Mouse (Mus musculus) CH12.LX (cell line): ENCODE results near the gene Anks1b. TPM values are rescaled to one million over a fixed set of nuclear protein-coding genes. Genes with fewer than 3 reads are reported as not detected.

Experiments used
- DNase-seq: peaks from one replicate; pipeline ENCODE4 v3.0.0-alpha.2; 2013; ENCODE audit errors: extremely low read depth
- H3K27ac ChIP-seq: 2 replicates; pipeline ENCODE4 v1.5.1; 2012; ENCODE audit warnings: low read depth, mild to moderate bottlenecking, control low read depth, moderate library complexity; ENCODE audit not compliant: insufficient read depth
- H3K27me3 ChIP-seq: replicated peaks from 2 replicates; pipeline ENCODE3; 2012; ENCODE audit warnings: inconsistent platforms
- H3K36me3 ChIP-seq, 2 experiments: replicated peaks in 1 of 2; 2 replicates each; pipeline versions ENCODE3 to v1.6.1; 2012; ENCODE audit warnings: inconsistent platforms in 1 of 2, low read length in 1 of 2, mild to moderate bottlenecking in 1 of 2, mixed read lengths in 1 of 2, moderate library complexity in 1 of 2; ENCODE audit not compliant: control insufficient read depth in 1 of 2, insufficient read depth in 1 of 2
- H3K4me1 ChIP-seq, 2 experiments: 2 replicates each; pipeline ENCODE4 v1.6.1; 2012; ENCODE audit warnings: inconsistent platforms in 1 of 2, moderate library complexity in 1 of 2; ENCODE audit not compliant: insufficient read depth in 2 of 2, control insufficient read depth in 1 of 2
- H3K4me2 ChIP-seq: 2 replicates; pipeline ENCODE4 v1.6.1; 2012; ENCODE audit warnings: low read depth, mild to moderate bottlenecking, control low read depth; ENCODE audit not compliant: poor library complexity, insufficient read depth, severe bottlenecking
- H3K4me3 ChIP-seq, 3 experiments: fragments of 150-350 bp in 1 of 3; sonication (generic) in 1 of 3; replicated peaks in 1 of 3; 2 replicates each; pipeline versions ENCODE3 to v1.5.1; 2011 to 2012; ENCODE audit warnings: low read depth in 2 of 3, low read length in 2 of 3, mild to moderate bottlenecking in 2 of 3, moderate library complexity in 2 of 3, control low read depth in 1 of 3, improper control_type of control experiment in 1 of 3, inconsistent platforms in 1 of 3, mixed read lengths in 1 of 3; ENCODE audit not compliant: poor library complexity in 1 of 3
- H3K79me2 ChIP-seq: replicated peaks from 2 replicates; pipeline ENCODE4 v1.6.1; 2012; ENCODE audit warnings: mild to moderate bottlenecking, moderate library complexity; ENCODE audit not compliant: control insufficient read depth, poor library complexity, insufficient read depth, severe bottlenecking; ENCODE audit errors: extremely low read depth
- H3K9ac ChIP-seq: 2 replicates; pipeline ENCODE4 v1.6.1; 2012; ENCODE audit warnings: low read depth, mild to moderate bottlenecking, control low read depth, moderate library complexity; ENCODE audit not compliant: insufficient read depth
- H3K9me3 ChIP-seq: replicated peaks from 2 replicates; pipeline ENCODE3; 2012; ENCODE audit warnings: low read length, inconsistent platforms, mixed read lengths
- BHLHE40 ChIP-seq: IDR thresholded peaks from 2 replicates; pipeline ENCODE4 v1.6.1; 2011; ENCODE audit warnings: mild to moderate bottlenecking, low read depth, low read length, improper control_type of control experiment
- CHD2 ChIP-seq: IDR thresholded peaks from 2 replicates; pipeline ENCODE4 v1.6.1; 2011; ENCODE audit warnings: low read length, improper control_type of control experiment
- ELF1 ChIP-seq: IDR thresholded peaks from 2 replicates; pipeline ENCODE4 v1.6.1; 2014; ENCODE audit warnings: low read depth, mild to moderate bottlenecking, inconsistent platforms, low read length, improper control_type of control experiment
- EP300 ChIP-seq: IDR thresholded peaks from 2 replicates; pipeline ENCODE4 v1.6.1; 2011; ENCODE audit warnings: low read length, improper control_type of control experiment
- ETS1 ChIP-seq: conservative IDR thresholded peaks from 2 replicates; pipeline ENCODE4 v1.6.1; 2012; ENCODE audit warnings: low read depth, mild to moderate bottlenecking, inconsistent platforms, low read length, improper control_type of control experiment, moderate library complexity
- HCFC1 ChIP-seq: IDR thresholded peaks from 2 replicates; pipeline ENCODE4 v1.6.1; 2012; ENCODE audit warnings: low read depth, mild to moderate bottlenecking, inconsistent platforms, low read length, improper control_type of control experiment
- JUND ChIP-seq: conservative IDR thresholded peaks from 2 replicates; pipeline ENCODE4 v1.6.1; 2011; ENCODE audit warnings: low read depth, low read length, improper control_type of control experiment
- MAFK ChIP-seq: IDR thresholded peaks from 2 replicates; pipeline ENCODE4 v1.6.1; 2011; ENCODE audit warnings: low read length, improper control_type of control experiment; ENCODE audit not compliant: insufficient replicate concordance
- MAX ChIP-seq: IDR thresholded peaks from 2 replicates; pipeline ENCODE4 v1.6.1; 2011; ENCODE audit warnings: low read length, improper control_type of control experiment
- MEF2A ChIP-seq: IDR thresholded peaks from 2 replicates; pipeline ENCODE4 v1.6.1; 2014; ENCODE audit warnings: low read depth, mild to moderate bottlenecking, inconsistent platforms, low read length, improper control_type of control experiment, borderline replicate concordance
- MYC ChIP-seq: IDR thresholded peaks from 2 replicates; pipeline ENCODE4 v1.6.1; 2011; ENCODE audit warnings: low read depth, mild to moderate bottlenecking, improper control_type of control experiment, low read length
- PAX5 ChIP-seq: IDR thresholded peaks from 2 replicates; pipeline ENCODE4 v1.6.1; 2012; ENCODE audit warnings: low read length, inconsistent platforms, mixed read lengths
- RAD21 ChIP-seq: IDR thresholded peaks from 2 replicates; pipeline ENCODE4 v1.6.1; 2011; ENCODE audit warnings: low read depth, mild to moderate bottlenecking, low read length, improper control_type of control experiment, moderate library complexity
- RCOR1 ChIP-seq: conservative IDR thresholded peaks from 2 replicates; pipeline ENCODE4 v1.6.1; 2012; ENCODE audit warnings: low read depth, mild to moderate bottlenecking, inconsistent platforms, low read length, improper control_type of control experiment
- SIN3A ChIP-seq: IDR thresholded peaks from 2 replicates; pipeline ENCODE4 v1.6.1; 2012; ENCODE audit warnings: low read length, improper control_type of control experiment, inconsistent platforms
- SMC3 ChIP-seq: IDR thresholded peaks from 2 replicates; pipeline ENCODE4 v1.6.1; 2011; ENCODE audit warnings: low read depth, low read length, improper control_type of control experiment
- TBP ChIP-seq: conservative IDR thresholded peaks from 2 replicates; pipeline ENCODE4 v1.6.1; 2011; ENCODE audit warnings: low read depth, low read length, improper control_type of control experiment
- TCF12 ChIP-seq: IDR thresholded peaks from 2 replicates; pipeline ENCODE4 v1.6.1; 2014; ENCODE audit warnings: low read depth, mild to moderate bottlenecking, inconsistent platforms, low read length, improper control_type of control experiment
- USF1 ChIP-seq: IDR thresholded peaks from 2 replicates; pipeline ENCODE4 v1.6.1; 2014; ENCODE audit warnings: low read depth, mild to moderate bottlenecking, inconsistent platforms, low read length, improper control_type of control experiment
- ZC3H11A ChIP-seq: IDR thresholded peaks from 2 replicates; pipeline ENCODE4 v1.6.1; 2012; ENCODE audit warnings: low read depth, mild to moderate bottlenecking, inconsistent platforms, low read length, improper control_type of control experiment
- ZKSCAN1 ChIP-seq: IDR thresholded peaks from 2 replicates; pipeline ENCODE4 v1.6.1; 2012; ENCODE audit warnings: low read depth, inconsistent platforms, low read length, improper control_type of control experiment, borderline replicate concordance
- ZMIZ1 ChIP-seq: IDR thresholded peaks from 2 replicates; pipeline ENCODE4 v1.6.1; 2012; ENCODE audit warnings: low read depth, mild to moderate bottlenecking, inconsistent platforms, low read length, improper control_type of control experiment
- dilution Hi-C: fragments of 300-500 bp; cut with MboI; formaldehyde crosslinking; loops from 2 replicates; pipeline ENCODE4 v1.14.3; 2020; ENCODE audit warnings: low sequenced_read_pairs; ENCODE audit not compliant: extremely low pct_unique_long_range_greater_than_20kb, extremely low pct_ligation_motif_present
- in situ Hi-C: fragments of 300-500 bp; cut with MboI; formaldehyde crosslinking; loops from 3 replicates; pipeline ENCODE4 v1.14.3; 2019; ENCODE audit warnings: low sequenced_read_pairs, low pct_ligation_motif_present, low pct_unique_long_range_greater_than_20kb, mixed read lengths
- polyA plus RNA-seq: library from polyadenylated mRNA; unstranded; fragments of >175 nt; gene quantifications from 2 replicates; pipeline ENCODE4 v1.2.1, GENCODE M21; 2012; ENCODE audit warnings: low read depth; ENCODE audit not compliant: insufficient read length
- total RNA-seq, 2 experiments: library from RNA; depleted of rRNA; stranded (reverse); fragments of 300-350 nt in 1 of 2; fragments of >200 nt in 1 of 2; gene quantifications; 2 replicates each; pipeline ENCODE4 v1.2.3; 2012 to 2014

Anks1b gene
- total and polyA plus RNA-seq, 3 experiments, result 0.17 TPM; not detected in 2

DNA sequence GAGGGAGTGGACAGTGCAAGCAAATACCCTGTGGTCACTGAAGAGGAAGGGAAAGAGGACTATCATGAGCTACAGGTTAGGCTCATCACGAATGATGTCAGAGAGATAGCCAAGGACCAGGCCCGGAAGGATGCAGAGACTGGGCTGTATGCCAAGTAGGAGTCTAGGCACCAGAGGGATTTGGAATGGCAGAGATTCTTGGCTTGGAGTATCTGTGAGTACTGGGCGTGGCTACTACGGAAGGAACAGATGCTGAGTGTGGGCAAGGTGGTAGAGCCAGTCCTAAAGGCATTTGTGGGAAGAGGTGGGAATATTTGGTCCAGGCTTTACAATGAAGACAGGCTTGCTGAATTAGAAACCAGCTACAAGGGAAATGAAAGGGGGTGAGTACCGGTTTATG lies 823.4 kb downstream of the Anks1b start:
- Histone ChIP-seq H3K4me1 (no peaks in the 10 kb centered on the region; a peak in 1 of 4 replicates), H3K4me3 (no peak overlapping the region), H3K4me2 (no peak overlapping the region), H3K9me3 (no peaks in the 10 kb centered on the region), H3K9ac (no peak overlapping the region), H3K79me2 (no peaks in the 10 kb centered on the region), H3K27me3 (no peaks in the 10 kb centered on the region), H3K36me3 (no peaks in the 10 kb centered on the region), H3K27ac (no peak overlapping the region)
- dilution Hi-C loops (no loop called here), in situ Hi-C loops (loop anchor here (10.0 kb wide), 1 partner anchor 612 kb away; no protein-coding TSS in a partner anchor)
- TF ChIP-seq TCF12 (no peak), MYC (no peak), ZKSCAN1 (no peak), ELF1 (no peak), RCOR1 (no peak), JUND (no peak), CHD2 (no peak), ZC3H11A (no peak), SIN3A (no peak), ETS1 (no peak), SMC3 (no peak), EP300 (no peak), RAD21 (no peak), MEF2A (no peak), PAX5 (no peak), HCFC1 (no peak), MAFK (no peak)
- no peak for DNase-seq

DNA sequence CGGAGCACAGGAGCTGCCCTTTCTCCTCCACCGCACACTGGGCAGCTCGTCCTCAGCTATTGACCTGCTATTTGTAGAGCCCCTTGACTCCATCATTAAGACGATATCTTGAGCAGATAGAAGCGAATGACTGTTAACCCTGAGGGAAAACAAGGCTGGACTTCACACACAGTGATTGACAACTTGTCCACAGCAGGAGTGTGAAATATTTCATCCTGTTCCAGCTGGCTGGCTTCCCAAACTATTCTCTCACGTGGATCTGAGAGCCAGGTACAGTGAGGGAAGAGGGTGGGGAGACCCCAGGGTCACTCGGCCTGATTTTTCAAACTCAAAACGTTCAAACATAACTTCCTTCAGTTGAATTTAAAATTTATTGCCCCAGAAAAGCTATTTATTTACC lies 824.1 kb downstream of the Anks1b start:
- Histone ChIP-seq H3K4me2 (no peak overlapping the region), H3K4me3 (no peak overlapping the region), H3K4me1 (no peaks in the 10 kb centered on the region; a peak in 1 of 4 replicates), H3K9ac (no peak overlapping the region), H3K79me2 (no peaks in the 10 kb centered on the region), H3K27me3 (no peaks in the 10 kb centered on the region), H3K9me3 (no peaks in the 10 kb centered on the region), H3K36me3 (no peaks in the 10 kb centered on the region), H3K27ac (no peak overlapping the region)
- dilution Hi-C loops, result no loop called here
- TF ChIP-seq MAX, result no peak
- TF ChIP-seq TBP, result no peak
- TF ChIP-seq MAFK, result no peak
- no peak for TF ChIP-seq USF1
- TF ChIP-seq ZMIZ1, result no peak
- TF ChIP-seq MYC, result no peak
- TF ChIP-seq BHLHE40, result no peak
- in situ Hi-C loops, result loop anchor here (10.0 kb wide), 1 partner anchor 613 kb away; no protein-coding TSS in a partner anchor
- DNase-seq, result no peak
